In genomic region chr5:25067122-25067521, GRCm38 (mm10) we compare ENCODE assay signal across 8 mouse cellular contexts. TPM values are rescaled to one million over a fixed set of nuclear protein-coding genes. Genes with fewer than 3 reads are reported as not detected.
A peak's percentile ranks its signal among the peaks of the same experiment; 100 is the strongest.
DNase-seq lines count a peak whose midpoint lies in the region; ATAC-seq and TF ChIP-seq lines count a peak whose summit lies in the region.

No protein-coding gene starts in this region.

- no peak overlapping the region; the same call in 1 of the 2 replicates for H3K27ac ChIP-seq in hindbrain, embryonic 15.5 days (replicated peaks)
- no peak overlapping the region for H3K27ac ChIP-seq in hindbrain, embryonic 10.5 days
- H3K27ac ChIP-seq in kidney, embryonic 15.5 days, result peak overlapping the region; percentile 75
- H3K27ac ChIP-seq in midbrain, postnatal 0 days (ENCODE audit: low read depth, low read length), result no peak overlapping the region

- no peak overlapping the region for H3K4me2 ChIP-seq in hindbrain, embryonic 15.5 days
- no peak overlapping the region for H3K4me2 ChIP-seq in kidney, embryonic 15.5 days
- no peak overlapping the region for H3K4me2 ChIP-seq in midbrain, postnatal 0 days (ENCODE audit: low read depth, low read length, poor library complexity, severe bottlenecking)

- H3K36me3 ChIP-seq in hindbrain, embryonic 15.5 days, result no peaks in the 10 kb centered on the region
- H3K36me3 ChIP-seq in hindbrain, embryonic 10.5 days, result no peaks in the 10 kb centered on the region
- no peaks in the 10 kb centered on the region for H3K36me3 ChIP-seq in kidney, embryonic 15.5 days
- no peaks in the 10 kb centered on the region for H3K36me3 ChIP-seq in midbrain, postnatal 0 days (ENCODE audit: insufficient read depth, low read length)

- peaks cover 25% of the 10 kb centered on the region for H3K4me1 ChIP-seq in hindbrain, embryonic 15.5 days (replicated peaks)
- peaks cover 39% of the 10 kb centered on the region for H3K4me1 ChIP-seq in hindbrain, embryonic 10.5 days (replicated peaks)
- H3K4me1 ChIP-seq in kidney, embryonic 15.5 days, result peaks cover 35% of the 10 kb centered on the region
- no peaks in the 10 kb centered on the region for H3K4me1 ChIP-seq in midbrain, postnatal 0 days (ENCODE audit: insufficient read depth, low read length)

- no peak overlapping the region for H3K4me3 ChIP-seq in hindbrain, embryonic 15.5 days
- H3K4me3 ChIP-seq in hindbrain, embryonic 10.5 days, result no peak overlapping the region
- no peak overlapping the region for H3K4me3 ChIP-seq in kidney, embryonic 15.5 days (replicated peaks)
- no peak overlapping the region for H3K4me3 ChIP-seq in midbrain, postnatal 0 days (ENCODE audit: low read depth, low read length)

- TF ChIP-seq CTCF in midbrain, postnatal 0 days (IDR thresholded peaks at IDR 0.05), result no peak

- WGBS in hindbrain, embryonic 15.5 days, result 45% methylated on average over 6 of the region's 6 CpGs
- 60% methylated on average over 6 of the region's 6 CpGs for WGBS in hindbrain, embryonic 10.5 days
- WGBS in kidney, embryonic 15.5 days, result 24% methylated on average over 6 of the region's 6 CpGs
- 41% methylated on average over 6 of the region's 6 CpGs for WGBS in midbrain, postnatal 0 days

- no peaks in the 10 kb centered on the region for H3K9me3 ChIP-seq in hindbrain, embryonic 15.5 days
- H3K9me3 ChIP-seq in hindbrain, embryonic 10.5 days, result no peaks in the 10 kb centered on the region
- H3K9me3 ChIP-seq in kidney, embryonic 15.5 days (replicated peaks), result no peaks in the 10 kb centered on the region
- H3K9me3 ChIP-seq in midbrain, postnatal 0 days (ENCODE audit: low read length), result no peaks in the 10 kb centered on the region

- no peak for DNase-seq in hindbrain, embryonic 10.5 days (ENCODE audit: low spot score)
- peak; percentile 66 for DNase-seq in adrenal gland, adult 8-10 months
- peak; percentile 69 for DNase-seq in heart, adult 8-10 months (ENCODE audit: low spot score)
- DNase-seq in midbrain, postnatal 0 days (ENCODE audit: low spot score), result peak; percentile 79
- DNase-seq in thymus, adult 18-20 months, result no peak
- DNase-seq in urinary bladder, postnatal 4 days (ENCODE audit: low spot score in 2 of 2), result no peak

- no peaks in the 10 kb centered on the region for H3K27me3 ChIP-seq in hindbrain, embryonic 15.5 days
- no peaks in the 10 kb centered on the region for H3K27me3 ChIP-seq in hindbrain, embryonic 10.5 days (ENCODE audit: insufficient read depth, poor library complexity, severe bottlenecking)
- H3K27me3 ChIP-seq in kidney, embryonic 15.5 days, result no peaks in the 10 kb centered on the region
- no peaks in the 10 kb centered on the region for H3K27me3 ChIP-seq in midbrain, postnatal 0 days (ENCODE audit: insufficient read depth, low read length)

- no peak overlapping the region for H3K9ac ChIP-seq in hindbrain, embryonic 15.5 days
- H3K9ac ChIP-seq in kidney, embryonic 15.5 days, result no peak overlapping the region
- no peak overlapping the region for H3K9ac ChIP-seq in midbrain, postnatal 0 days (replicated peaks; ENCODE audit: low read length, poor library complexity, severe bottlenecking)

- ATAC-seq in hindbrain, embryonic 15.5 days (ENCODE audit: low FRiP score, low read depth), result peak; percentile 55
- no peak; the same call in 1 of the 2 replicates for ATAC-seq in kidney, embryonic 15.5 days (replicated peaks; ENCODE audit: low FRiP score)
- ATAC-seq in midbrain, postnatal 0 days (ENCODE audit: low FRiP score), result no peak

RNA-seq across cellular contexts. Expression of gene Prkag2, which starts 33.3 kb away (rescaled TPM):
- polyA plus RNA-seq in hindbrain, embryonic 15.5 days (2015; fragmentation: Nextera tagmentation; extraction: Ambion mirVana), result 93.2 and 94.7 TPM in 2 replicates
- polyA plus RNA-seq in hindbrain, embryonic 10.5 days (2016; fragmentation: Nextera tagmentation; extraction: Ambion mirVana), result 43.7 and 46.3 TPM in 2 replicates
- total RNA-seq in adrenal gland, adult 8-10 months (2022), result 10 to 100 TPM; 30.7 to 56.0 (median 42.9) TPM
- 10 to 100 TPM; 26.9 to 39.0 (median 30.5) TPM for total RNA-seq in heart, adult 8-10 months (2022)
- 38.2 and 40.3 TPM in 2 replicates for polyA plus RNA-seq in kidney, embryonic 15.5 days (2015; fragmentation: Nextera tagmentation; extraction: Ambion mirVana)
- 51.6 and 63.1 TPM in 2 replicates for total RNA-seq in midbrain, postnatal 0 days (2014; rRNA removed)
- polyA plus RNA-seq in midbrain, postnatal 0 days (2015; fragmentation: Nextera tagmentation; extraction: Ambion mirVana), result 101 and 103 TPM in 2 replicates

Comparison
In these comparisons a context has a peak if more than half of its experiments do, and no peak if none do; other contexts are left out.
1. DNase-seq: peak in adrenal gland, adult 8-10 months (single experiment), heart, adult 8-10 months (single experiment) and midbrain, postnatal 0 days (single experiment); none in hindbrain, embryonic 10.5 days (single experiment), thymus, adult 18-20 months (0 of 2) and urinary bladder, postnatal 4 days (0 of 2).